Mouse (Mus musculus) cerebellum, adult 2 months (tissue): Measurements from ENCODE around the gene Pacrg.

ENCODE experiments used
- CTCF ChIP-seq: fragments of 200-500 bp; IDR thresholded peaks from 2 replicates; pipeline ENCODE4 v1.5.1; 2011; ENCODE audit warnings: low read depth, mild to moderate bottlenecking, control low read depth, low read length, moderate library complexity, borderline replicate concordance; ENCODE audit not compliant: insufficient read depth
- POLR2A ChIP-seq: fragments of 200-500 bp; IDR thresholded peaks from 2 replicates; pipeline ENCODE4 v1.6.1; 2011; ENCODE audit warnings: low read length, control low read depth, borderline replicate concordance; ENCODE audit not compliant: insufficient read depth

- TF ChIP-seq POLR2A = no peak
- TF ChIP-seq CTCF = no peak
These were observed 200.3 kb downstream of the Pacrg start for GRCm38 (mm10) chr17:10639816-10640215.
